Mouse (Mus musculus): Measurements from ENCODE around the gene Gm28038. TPM values are rescaled to one million over a fixed set of nuclear protein-coding genes. Genes with fewer than 3 reads are reported as not detected.
A peak's percentile ranks its signal among the peaks of the same experiment; 100 is the strongest.

The Gm28038 gene
- polyA plus RNA-seq, 1 experiment from 2014 or later, result not detected

DNA sequence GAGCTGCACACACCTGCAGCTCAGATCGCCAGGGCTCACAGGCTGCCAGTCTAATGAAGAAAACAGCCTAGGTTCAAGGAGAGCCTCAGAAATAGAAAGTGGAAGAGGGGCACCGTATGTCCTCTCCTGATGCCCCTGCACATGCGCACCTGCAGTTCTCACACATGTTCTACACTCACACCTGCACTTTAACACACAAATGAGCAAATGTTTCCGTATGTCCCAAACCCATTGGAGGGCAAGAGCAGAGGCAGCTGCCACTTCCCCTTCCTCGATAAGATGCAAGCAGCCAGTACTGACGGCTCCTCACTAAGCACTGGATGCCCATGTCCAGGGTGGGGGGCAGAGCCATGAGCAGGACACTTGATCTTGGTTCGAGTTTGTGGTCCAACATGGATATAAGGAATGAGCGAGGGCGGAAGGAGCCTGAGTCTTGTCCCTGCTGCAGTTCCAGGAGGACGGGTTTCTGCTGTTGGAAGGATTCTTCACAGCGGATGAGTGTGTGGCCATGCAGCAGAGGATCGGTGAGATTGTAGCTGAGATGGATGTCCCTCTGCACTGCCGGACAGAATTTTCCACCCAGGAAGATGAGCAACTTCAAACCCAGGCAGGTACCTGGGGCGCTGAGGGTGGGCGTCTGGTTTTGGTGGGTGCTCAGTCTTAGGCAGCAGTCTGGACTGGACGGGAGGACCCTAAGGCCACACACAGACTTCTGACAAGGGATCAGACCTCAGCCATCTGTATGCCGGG, 11.4 kb upstream of the Gm28038 start:
- H3K4me1 ChIP-seq (replicated peaks), result peaks cover 27% of the 10 kb centered on the region
- H3K9me3 ChIP-seq, result no peaks in the 10 kb centered on the region
- no peak overlapping the region for H3K9ac ChIP-seq (replicated peaks)
- H3K27me3 ChIP-seq, result no peaks in the 10 kb centered on the region
- H3K4me3 ChIP-seq (replicated peaks), result no peak overlapping the region
- 90% methylated on average over 17 of the region's 17 CpGs for WGBS
- no peak overlapping the region for H3K4me2 ChIP-seq (replicated peaks)
- peaks cover 13% of the 10 kb centered on the region for H3K36me3 ChIP-seq
- peak; percentile 48; the same call in 1 of the 2 replicates for ATAC-seq
- H3K27ac ChIP-seq, result no peak overlapping the region

- H3K36me3 ChIP-seq, result peaks cover 5% of the 10 kb centered on the region
- peak; percentile 83 for ATAC-seq
- H3K9ac ChIP-seq (replicated peaks), result no peak overlapping the region
- 59% methylated on average over 1 of the region's 1 CpGs for WGBS
- no peak overlapping the region for H3K27ac ChIP-seq
- H3K9me3 ChIP-seq, result no peaks in the 10 kb centered on the region
- H3K4me1 ChIP-seq (replicated peaks), result peaks cover 19% of the 10 kb centered on the region
- no peak overlapping the region for H3K4me2 ChIP-seq (replicated peaks)
- no peak overlapping the region for H3K4me3 ChIP-seq (replicated peaks)
- no peaks in the 10 kb centered on the region for H3K27me3 ChIP-seq
Observed at GRCm38 (mm10) chr2:30270134-30270533, 10.7 kb upstream of the Gm28038 start.

DNA sequence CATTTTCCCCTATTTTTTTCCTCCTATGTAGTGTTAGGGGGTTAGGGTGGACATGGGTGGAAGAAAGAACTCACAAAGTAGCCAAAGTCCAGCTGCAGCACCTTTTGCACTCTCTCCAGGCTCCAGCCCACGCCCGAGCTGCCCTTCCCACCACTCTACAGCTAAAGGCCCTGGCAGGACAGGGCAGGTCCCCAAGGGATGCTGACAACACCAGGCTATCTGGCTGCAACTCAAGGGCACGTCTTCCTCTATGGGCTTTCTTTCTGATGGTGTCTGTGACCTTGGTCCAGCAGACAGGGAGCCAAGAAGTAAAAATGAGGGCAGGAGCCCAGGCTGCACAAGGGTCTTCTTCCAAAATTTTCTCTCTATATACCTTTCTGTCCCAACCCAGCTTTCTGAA, 808 bp downstream of the Gm28038 start:
- 89% methylated on average over 3 of the region's 3 CpGs for WGBS
- peaks cover 42% of the 10 kb centered on the region for H3K36me3 ChIP-seq
- no peak overlapping the region for H3K4me3 ChIP-seq (replicated peaks)
- H3K9me3 ChIP-seq, result no peaks in the 10 kb centered on the region
- no peaks in the 10 kb centered on the region for H3K27me3 ChIP-seq
- no peak overlapping the region for H3K9ac ChIP-seq (replicated peaks)
- H3K27ac ChIP-seq, result no peak overlapping the region
- peaks cover 12% of the 10 kb centered on the region for H3K4me1 ChIP-seq (replicated peaks)
- ATAC-seq, result no peak
- no peak overlapping the region for H3K4me2 ChIP-seq (replicated peaks)

GRCm38 (mm10) chr2:30283193-30283592, 2.4 kb downstream of the Gm28038 start:
- Histone ChIP-seq H3K4me2 (replicated peaks) (no peak overlapping the region), H3K4me3 (replicated peaks) (no peak overlapping the region), H3K4me1 (replicated peaks) (peaks cover 26% of the 10 kb centered on the region), H3K9me3 (no peaks in the 10 kb centered on the region), H3K27ac (no peak overlapping the region), H3K27me3 (no peaks in the 10 kb centered on the region), H3K9ac (replicated peaks) (no peak overlapping the region), H3K36me3 (peaks cover 33% of the 10 kb centered on the region)
- no peak for ATAC-seq
- 83% methylated on average over 2 of the region's 2 CpGs for WGBS

GRCm38 (mm10) chr2:30285004-30285403, 4.2 kb downstream of the Gm28038 start:
- H3K4me2 ChIP-seq (replicated peaks), result peak overlapping the region; percentile 94
- H3K4me3 ChIP-seq (replicated peaks), result peak overlapping the region; percentile 91
- H3K4me1 ChIP-seq (replicated peaks), result peaks cover 26% of the 10 kb centered on the region
- 93% methylated on average over 5 of the region's 5 CpGs for WGBS
- no peaks in the 10 kb centered on the region for H3K27me3 ChIP-seq
- H3K9ac ChIP-seq (replicated peaks), result 0 out of 2 replicates have a peak overlapping the region, but pooled peaks have one; percentile 89
- peaks cover 26% of the 10 kb centered on the region for H3K36me3 ChIP-seq
- ATAC-seq, result no peak
- no peak overlapping the region for H3K27ac ChIP-seq
- no peaks in the 10 kb centered on the region for H3K9me3 ChIP-seq

- 0 out of 2 replicates have a peak overlapping the region, but pooled peaks have one; percentile 37 for H3K27ac ChIP-seq
- peaks cover 25% of the 10 kb centered on the region for H3K36me3 ChIP-seq
- peak; percentile 73 for ATAC-seq
- peak overlapping the region; percentile 94 for H3K4me2 ChIP-seq (replicated peaks)
- no peaks in the 10 kb centered on the region for H3K9me3 ChIP-seq
- no peaks in the 10 kb centered on the region for H3K27me3 ChIP-seq
- peaks cover 26% of the 10 kb centered on the region for H3K4me1 ChIP-seq (replicated peaks)
- peak overlapping the region; percentile 91 for H3K4me3 ChIP-seq (replicated peaks)
- WGBS, result 16% methylated on average over 38 of the region's 38 CpGs
- H3K9ac ChIP-seq (replicated peaks), result peak overlapping the region; percentile 89
Observed at GRCm38 (mm10) chr2:30285416-30286181, 4.8 kb downstream of the Gm28038 start.

GRCm38 (mm10) chr2:30286192-30287026, 5.6 kb downstream of the Gm28038 start, which contains the start of the genes Dolk and Nup188:
Gene Dolk (minus strand): TSS chr2:30286334.
Gene Nup188 (plus strand): TSS chr2:30286397.
- peaks cover 27% of the 10 kb centered on the region for H3K36me3 ChIP-seq
- peak within 1 kb of the TSS; percentile 91 for H3K4me3 ChIP-seq (replicated peaks)
- peaks cover 26% of the 10 kb centered on the region for H3K4me1 ChIP-seq (replicated peaks)
- peak within 1 kb of the TSS; percentile 66 for H3K27ac ChIP-seq
- peak within 1 kb of the TSS; percentile 89 for H3K9ac ChIP-seq (replicated peaks)
- ATAC-seq, result peak; percentile 93
- peak within 1 kb of the TSS; percentile 94 for H3K4me2 ChIP-seq (replicated peaks)
- WGBS, result under 1% methylated on average over 55 of the region's 68 CpGs
- no peaks in the 10 kb centered on the region for H3K9me3 ChIP-seq
- no peaks in the 10 kb centered on the region for H3K27me3 ChIP-seq

DNA sequence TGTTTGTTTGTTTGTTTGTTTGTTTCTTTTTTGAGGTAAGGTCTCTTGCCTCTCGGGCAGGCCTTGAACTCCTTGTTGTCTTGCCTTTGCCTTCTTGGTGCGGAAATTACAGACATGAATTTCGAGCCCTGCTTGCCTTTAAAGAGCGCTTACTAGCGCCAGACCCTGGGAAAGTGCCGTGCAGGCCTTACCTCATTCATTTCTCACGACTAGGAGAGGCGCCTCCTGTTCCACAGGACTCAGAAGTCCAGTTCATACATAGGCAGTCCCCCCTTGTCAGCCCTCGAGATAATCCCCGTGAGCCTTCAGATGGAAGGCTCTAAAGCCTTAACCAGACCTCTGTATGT, 6.2 kb downstream of the Gm28038 start:
- peak overlapping the region; percentile 89 for H3K9ac ChIP-seq (replicated peaks)
- 0% methylated on average over 10 of the region's 10 CpGs for WGBS
- H3K4me1 ChIP-seq (replicated peaks), result peaks cover 26% of the 10 kb centered on the region
- H3K4me3 ChIP-seq (replicated peaks), result peak overlapping the region; percentile 91
- no peak for ATAC-seq
- H3K27ac ChIP-seq, result peak overlapping the region; percentile 66; the same call in 1 of the 2 replicates
- H3K36me3 ChIP-seq, result peaks cover 27% of the 10 kb centered on the region
- H3K9me3 ChIP-seq, result no peaks in the 10 kb centered on the region
- H3K27me3 ChIP-seq, result no peaks in the 10 kb centered on the region
- peak overlapping the region; percentile 83 for H3K4me2 ChIP-seq (replicated peaks)

- no peak overlapping the region for H3K9ac ChIP-seq (replicated peaks)
- H3K27ac ChIP-seq, result no peak overlapping the region
- no peak for ATAC-seq
- WGBS, result 82% methylated on average over 3 of the region's 3 CpGs
- H3K4me1 ChIP-seq (replicated peaks), result no peaks in the 10 kb centered on the region
- no peaks in the 10 kb centered on the region for H3K9me3 ChIP-seq
- H3K4me3 ChIP-seq (replicated peaks), result no peak overlapping the region
- peaks cover 76% of the 10 kb centered on the region for H3K36me3 ChIP-seq
- no peaks in the 10 kb centered on the region for H3K27me3 ChIP-seq
- H3K4me2 ChIP-seq (replicated peaks), result no peak overlapping the region
Observed at GRCm38 (mm10) chr2:30299525-30299924, 18.7 kb downstream of the Gm28038 start.

GRCm38 (mm10) chr2:30299966-30300365, 19.1 kb downstream of the Gm28038 start:
- no peak for ATAC-seq
- H3K36me3 ChIP-seq, result peaks cover 80% of the 10 kb centered on the region
- no peaks in the 10 kb centered on the region for H3K27me3 ChIP-seq
- no peak overlapping the region for H3K27ac ChIP-seq
- WGBS, result 88% methylated on average over 5 of the region's 5 CpGs
- no peak overlapping the region for H3K4me2 ChIP-seq (replicated peaks)
- H3K9ac ChIP-seq (replicated peaks), result no peak overlapping the region
- no peak overlapping the region for H3K4me3 ChIP-seq (replicated peaks)
- H3K4me1 ChIP-seq (replicated peaks), result no peaks in the 10 kb centered on the region
- H3K9me3 ChIP-seq, result no peaks in the 10 kb centered on the region

- Histone ChIP-seq H3K4me3 (replicated peaks) (no peak overlapping the region), H3K27me3 (no peaks in the 10 kb centered on the region), H3K9ac (replicated peaks) (no peak overlapping the region), H3K4me2 (replicated peaks) (no peak overlapping the region), H3K36me3 (peaks cover 98% of the 10 kb centered on the region), H3K27ac (no peak overlapping the region), H3K9me3 (no peaks in the 10 kb centered on the region), H3K4me1 (replicated peaks) (no peaks in the 10 kb centered on the region)
- WGBS, result 95% methylated on average over 7 of the region's 7 CpGs
- no peak for ATAC-seq
Observed at GRCm38 (mm10) chr2:30306087-30306486, 25.2 kb downstream of the Gm28038 start.

Data from midbrain, embryonic 13.5 days (tissue).